Mouse (Mus musculus) neural tube, embryonic 10.5 days (tissue): ENCODE measurements around the gene Ndufb10.

Source experiments
- DNase-seq: peaks from one replicate; pipeline ENCODE4 v3.0.0-alpha.2; 2017; ENCODE audit warnings: low spot score; ENCODE audit errors: extremely low spot score

Gene Ndufb10

GRCm38 (mm10) chr17:24724184-24724583 is at the start of gene Ndufb10:
Ndufb10 (minus strand) TSS chr17:24724478.
- DNase-seq = peak; percentile 98

DNA sequence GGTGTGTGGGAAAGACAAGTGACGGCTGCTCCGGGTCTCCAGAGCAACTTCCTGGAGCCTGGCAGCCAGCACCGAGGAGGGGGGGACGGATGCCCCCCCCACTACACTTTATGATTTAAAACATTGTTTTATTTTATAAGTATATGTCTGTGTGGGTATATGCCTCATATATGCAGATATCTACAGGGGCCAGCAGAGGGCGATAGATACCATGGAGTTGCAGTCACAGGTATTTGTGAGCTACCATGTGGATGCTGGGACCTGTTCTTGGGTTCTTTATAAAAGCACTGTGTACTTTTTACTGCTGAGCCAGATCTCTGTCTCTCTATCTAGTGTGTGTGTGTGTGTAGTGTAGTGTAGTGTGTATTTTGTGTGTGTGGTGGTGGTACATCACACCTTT is 49.0 kb upstream of the Ndufb10 start:
- DNase-seq = no peak

DNA sequence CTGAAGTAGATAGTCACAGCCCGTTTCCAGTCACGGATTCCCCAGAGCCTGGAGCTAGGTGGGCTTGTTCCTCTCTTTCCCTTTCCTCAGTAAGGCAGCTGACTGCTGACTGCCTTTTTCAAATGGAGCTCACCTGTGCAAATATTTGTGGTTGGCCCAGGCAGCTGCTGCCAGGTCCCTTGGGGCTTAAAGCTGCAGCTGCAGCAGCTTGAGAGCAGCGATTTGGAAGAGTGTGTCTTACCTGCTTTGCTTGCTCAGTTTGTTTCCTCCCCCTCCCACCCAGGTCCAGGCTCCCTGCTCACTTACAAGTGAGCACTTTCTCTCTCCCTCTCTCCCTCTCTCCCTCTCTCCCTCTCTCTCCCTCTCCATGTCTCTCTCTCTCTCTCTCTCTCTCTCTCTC is 44.9 kb upstream of the Ndufb10 start:
- no peak for DNase-seq

DNA sequence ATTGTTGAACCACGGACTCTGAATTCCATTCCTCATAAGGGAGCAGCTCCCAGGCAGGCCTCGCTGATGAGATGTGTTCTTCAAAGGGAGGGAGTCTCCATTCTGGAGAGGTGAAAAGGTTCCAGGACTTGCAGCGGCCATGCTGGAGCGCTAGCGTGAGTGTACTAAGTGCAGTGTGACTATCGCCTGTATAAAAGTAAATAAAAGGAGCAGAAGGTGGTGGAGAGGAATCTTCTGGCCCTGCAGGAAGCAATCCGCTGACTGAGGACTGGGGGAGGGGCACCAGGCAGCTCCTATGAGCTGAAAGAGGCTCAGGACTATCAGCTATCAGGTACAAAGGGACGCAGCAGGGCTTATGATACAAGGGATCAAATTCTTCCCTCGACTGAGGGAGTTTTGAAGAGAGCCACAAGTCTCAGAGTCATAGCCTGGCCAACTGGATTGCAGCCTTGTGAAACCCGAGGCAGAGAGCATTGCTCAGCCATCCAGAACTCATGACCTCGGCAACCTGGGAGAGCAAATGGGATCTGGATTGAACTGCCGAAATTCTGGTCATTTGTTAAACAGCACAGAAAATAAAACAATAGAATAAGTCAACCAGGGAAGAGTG is 42.1 kb upstream of the Ndufb10 start:
- no peak for DNase-seq

DNA sequence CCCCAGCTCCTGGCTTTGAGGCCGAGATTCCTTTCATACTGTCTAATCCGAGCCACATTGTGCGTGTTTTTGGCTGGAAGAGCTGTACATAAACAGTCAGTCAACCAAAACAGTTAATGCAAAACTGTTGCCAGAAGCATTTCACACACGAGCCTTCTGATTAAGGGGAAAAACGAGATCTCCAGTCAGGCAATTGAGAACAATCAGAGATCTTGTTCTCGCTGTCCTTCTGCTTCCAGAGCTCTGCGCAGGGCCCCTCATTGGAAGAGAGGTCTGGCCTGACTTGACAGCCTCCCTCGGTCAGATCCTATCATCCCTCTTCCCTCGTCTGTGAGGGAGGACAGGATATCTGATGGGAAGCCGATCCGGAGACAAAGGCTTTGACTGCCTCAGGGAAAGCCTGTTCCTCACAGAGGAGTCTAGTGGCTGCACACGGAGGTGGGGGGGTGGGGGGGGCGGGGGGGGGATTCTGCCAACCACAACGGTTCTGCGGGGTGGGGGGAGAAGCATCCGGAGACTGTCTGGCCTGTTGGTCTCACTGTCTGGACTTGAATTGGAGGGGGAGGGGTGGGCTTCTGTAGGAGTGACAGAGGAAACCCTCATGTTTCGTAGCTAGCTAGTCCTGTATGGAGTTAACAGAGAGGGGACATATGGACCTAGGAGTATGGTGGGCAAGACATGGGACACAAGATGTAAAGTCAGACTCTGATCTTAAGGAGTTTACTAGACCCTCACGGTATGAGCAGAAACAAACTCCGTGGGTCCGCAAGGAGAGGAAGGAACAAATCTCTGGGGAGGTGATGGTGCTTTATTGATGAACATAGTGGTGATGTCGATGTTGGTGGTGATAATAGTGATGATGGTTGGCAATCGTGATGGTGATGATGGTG is 41.0 kb upstream of the Ndufb10 start:
- DNase-seq = no peak

GRCm38 (mm10) chr17:24761121-24761520 is 36.8 kb upstream of the Ndufb10 start:
- no peak for DNase-seq

GRCm38 (mm10) chr17:24757394-24757793 is 33.1 kb upstream of the Ndufb10 start:
- DNase-seq = no peak

GRCm38 (mm10) chr17:24752415-24753394 is 28.4 kb upstream of the Ndufb10 start, which contains the start of gene Hs3st6:
Hs3st6 (plus strand) TSS chr17:24752988.
- DNase-seq = peak; percentile 74

- DNase-seq = no peak
Observed at GRCm38 (mm10) chr17:24751528-24751927, 27.2 kb upstream of the Ndufb10 start.

GRCm38 (mm10) chr17:24746986-24747385 is 22.7 kb upstream of the Ndufb10 start:
- DNase-seq = no peak

DNA sequence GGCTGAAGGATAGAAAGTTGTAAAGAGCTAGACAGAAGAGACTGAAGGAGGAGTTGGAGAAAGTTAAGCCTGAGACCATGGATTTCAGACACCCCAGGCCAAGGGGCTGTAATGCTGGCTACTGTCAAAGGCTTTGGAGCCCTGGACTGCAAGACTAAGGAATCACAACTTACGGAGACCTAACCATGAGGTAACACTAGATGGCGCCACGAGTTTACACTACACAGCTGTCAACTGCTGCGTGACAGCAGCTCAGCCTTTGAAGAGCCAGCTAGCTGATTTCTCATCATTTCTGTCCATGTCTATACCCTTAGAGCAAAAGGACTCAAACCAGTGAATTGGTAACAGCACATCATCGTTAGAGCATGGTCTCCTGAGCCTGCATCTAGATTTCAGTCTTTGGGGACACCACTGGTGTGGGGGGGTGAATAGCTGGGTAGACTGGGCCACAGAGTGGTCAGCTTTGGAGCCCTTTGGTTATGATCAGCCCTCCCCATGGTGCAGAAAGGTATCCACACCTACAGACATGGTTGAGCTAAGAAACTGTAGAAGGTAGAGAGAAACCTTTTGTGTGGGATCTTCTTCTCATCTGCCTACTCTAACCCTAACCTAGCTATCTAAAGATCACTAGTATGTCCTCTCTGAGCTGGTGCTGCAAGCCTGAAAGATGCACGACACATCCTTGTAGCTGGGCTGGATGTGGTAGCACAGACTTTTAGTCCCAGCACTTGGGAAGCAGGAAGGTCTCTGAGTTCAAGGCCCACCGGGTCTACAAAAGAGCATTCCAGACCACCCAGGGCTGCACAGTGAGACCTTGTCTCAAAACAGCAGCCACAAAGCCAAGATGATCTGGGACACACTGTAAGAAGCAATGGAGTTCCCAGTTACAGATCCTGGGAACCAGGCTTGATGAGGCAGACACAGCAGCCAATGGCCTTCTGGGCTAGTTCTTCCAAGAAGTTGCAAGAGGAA is 21.5 kb upstream of the Ndufb10 start:
- DNase-seq = peak; percentile 80

DNA sequence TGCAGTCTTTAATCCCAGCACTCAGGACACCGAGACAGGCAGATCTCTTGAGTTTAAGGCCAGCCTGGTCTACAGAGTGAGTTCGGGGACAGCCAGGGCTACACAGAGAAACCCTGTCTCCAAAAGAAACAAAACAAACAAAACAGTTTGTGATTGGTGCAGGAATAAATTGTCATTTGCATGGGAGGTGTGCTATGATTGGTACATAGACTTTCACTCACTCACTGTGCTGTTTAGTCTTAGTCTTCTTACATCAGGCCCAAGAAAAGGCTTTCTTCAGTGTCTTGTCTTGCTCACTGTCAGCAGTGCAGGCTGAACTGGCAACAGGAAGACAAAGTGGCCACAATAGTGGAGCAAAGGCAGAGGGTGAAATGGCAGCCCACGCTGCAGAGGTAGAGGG is 20.1 kb upstream of the Ndufb10 start:
- no peak for DNase-seq

GRCm38 (mm10) chr17:24743896-24744295 is 19.6 kb upstream of the Ndufb10 start:
- DNase-seq = no peak

DNA sequence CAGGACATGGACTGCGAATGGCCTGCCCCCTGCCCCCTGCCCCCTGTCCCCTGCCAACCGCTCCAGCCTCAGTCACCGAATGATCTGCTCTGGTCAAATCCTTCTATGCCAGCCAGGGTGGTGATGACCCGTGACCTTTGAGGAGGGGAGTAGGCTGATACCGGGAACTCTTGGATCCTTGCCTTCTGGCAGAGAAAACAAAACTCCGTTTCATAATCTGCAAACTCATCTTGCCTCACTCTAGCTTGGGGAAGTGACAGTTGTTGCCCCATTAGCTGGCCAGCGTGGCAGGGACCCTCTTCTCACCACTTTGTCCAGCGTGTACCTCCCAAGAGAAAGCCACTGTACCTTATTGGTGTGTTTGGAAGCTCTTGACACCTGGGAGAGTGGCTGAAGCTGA is 18.0 kb upstream of the Ndufb10 start:
- no peak for DNase-seq

GRCm38 (mm10) chr17:24739926-24740325 is 15.6 kb upstream of the Ndufb10 start:
- DNase-seq = no peak

- no peak for DNase-seq
Observed at GRCm38 (mm10) chr17:24738238-24738637, 14.0 kb upstream of the Ndufb10 start.

DNA sequence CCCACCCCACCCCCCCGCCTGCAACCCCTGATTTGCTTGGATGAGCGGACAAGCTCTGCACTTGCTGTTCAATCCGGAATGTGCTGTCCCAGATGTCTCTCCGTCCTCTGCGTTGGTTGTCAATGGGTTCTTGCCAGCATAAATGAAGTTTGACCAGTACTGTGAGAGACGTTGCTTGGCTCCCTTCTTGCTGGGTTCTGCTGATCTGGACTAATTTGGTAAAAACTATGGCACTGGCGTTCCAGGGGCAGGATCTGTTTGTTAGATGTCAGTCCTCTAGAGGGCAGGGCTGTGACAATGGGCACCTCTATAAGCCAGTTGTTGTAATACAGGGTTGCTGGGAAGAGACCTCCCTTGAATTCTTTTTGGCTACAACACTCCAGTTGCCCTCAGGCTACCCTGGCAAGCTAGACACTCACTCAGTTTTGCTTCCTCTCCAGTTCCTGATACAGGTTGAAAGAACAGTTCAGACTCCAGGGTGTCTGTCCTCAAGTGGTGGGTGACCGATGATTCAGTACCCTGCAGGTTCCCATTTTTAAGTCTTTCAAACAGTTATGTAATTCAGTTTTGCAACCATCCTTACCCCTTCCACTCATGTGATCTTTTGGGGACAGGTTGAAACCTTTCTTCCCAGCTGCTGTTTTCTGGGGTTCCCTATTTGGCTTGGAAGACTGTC is 13.0 kb upstream of the Ndufb10 start:
- no peak for DNase-seq

DNA sequence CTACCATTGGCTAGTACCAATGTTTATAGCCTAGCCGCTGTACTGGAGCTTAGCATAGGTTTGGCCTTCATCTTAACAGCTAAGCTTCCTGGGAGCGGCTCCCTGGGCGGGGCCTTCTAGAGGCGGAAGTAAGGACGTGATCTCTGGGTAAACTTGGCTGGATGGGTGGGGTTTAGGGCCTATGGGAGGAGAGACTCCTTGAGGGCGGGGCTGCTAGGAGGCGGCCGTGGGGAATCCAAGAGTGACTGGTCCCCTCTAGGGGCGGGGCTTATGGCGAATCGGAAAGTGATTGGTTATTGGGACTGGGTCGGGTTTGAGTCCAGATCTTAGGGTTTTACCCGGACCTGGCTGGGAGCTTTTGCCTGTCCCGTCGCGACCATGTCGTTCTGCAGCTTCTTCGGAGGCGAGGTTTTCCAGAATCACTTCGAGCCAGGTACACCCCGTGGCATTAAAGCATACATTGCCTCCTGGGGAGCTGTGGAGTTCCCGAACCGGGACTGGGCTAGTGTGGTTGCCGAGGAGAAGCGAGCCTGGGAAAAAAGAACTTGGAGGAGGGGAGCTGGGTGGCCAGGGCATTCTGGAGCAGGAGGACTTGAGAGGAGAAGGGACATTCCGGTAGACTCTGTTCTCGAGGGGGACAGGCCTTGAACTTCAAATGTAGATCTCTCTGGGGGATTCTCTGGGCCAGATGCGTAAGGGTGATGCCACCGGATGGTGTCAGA is 12.2 kb upstream of the Ndufb10 start, which contains the start of gene Msrb1:
Msrb1 (plus strand) TSS at position 313 of the 722 bp plus-strand sequence.
- DNase-seq = peak; percentile 91

- DNase-seq = no peak
Observed at GRCm38 (mm10) chr17:24735446-24735845, 11.2 kb upstream of the Ndufb10 start.
